Mouse (Mus musculus) stomach, postnatal 0 days (tissue): Measurements from ENCODE around the gene Rab14. TPM values are rescaled to one million over a fixed set of nuclear protein-coding genes. Genes with fewer than 3 reads are reported as not detected.

Experiments
- ATAC-seq: fragments of 200-750 bp; cut with Nextera tagmentation; 2 replicates; pipeline ENCODE4 v1.8.0; 2017; ENCODE audit not compliant: low FRiP score, low TSS enrichment
- DNase-seq: peaks from one replicate; pipeline ENCODE4 v3.0.0-alpha.2; 2016; ENCODE audit warnings: low spot score
- H3K27ac ChIP-seq: fragments of 300-500 bp; sonication (generic); replicated peaks from 2 replicates; pipeline ENCODE4 v1.5.1; 2014; ENCODE audit warnings: mild to moderate bottlenecking, control low read depth
- H3K27me3 ChIP-seq: fragments of 300-500 bp; sonication (generic); 2 replicates; pipeline ENCODE4 v1.6.1; 2014; ENCODE audit warnings: low read length; ENCODE audit not compliant: control insufficient read depth, insufficient read depth
- H3K36me3 ChIP-seq: fragments of 300-500 bp; sonication (generic); 2 replicates; pipeline ENCODE4 v1.6.1; 2014; ENCODE audit warnings: low read length, mixed read lengths; ENCODE audit not compliant: control insufficient read depth, insufficient read depth
- H3K4me1 ChIP-seq: fragments of 300-500 bp; sonication (generic); replicated peaks from 2 replicates; pipeline ENCODE4 v1.6.1; 2014; ENCODE audit warnings: antibody characterized with exemption; ENCODE audit not compliant: control insufficient read depth, insufficient read depth
- H3K4me2 ChIP-seq: fragments of 300-500 bp; sonication (generic); replicated peaks from 2 replicates; pipeline ENCODE4 v1.6.1; 2014; ENCODE audit warnings: low read depth, mild to moderate bottlenecking, control low read depth, moderate library complexity
- H3K4me3 ChIP-seq: fragments of 300-500 bp; sonication (generic); 2 replicates; pipeline ENCODE4 v1.5.1; 2014; ENCODE audit warnings: low read depth, low read length, control low read depth
- H3K9ac ChIP-seq: fragments of 300-500 bp; sonication (generic); 2 replicates; pipeline ENCODE4 v1.6.1; 2014; ENCODE audit warnings: mild to moderate bottlenecking, low read length, control low read depth, mixed read lengths
- H3K9me3 ChIP-seq: fragments of 300-500 bp; sonication (generic); 2 replicates; pipeline ENCODE4 v1.6.1; 2016; ENCODE audit warnings: low read length; ENCODE audit not compliant: control insufficient read depth
- CTCF ChIP-seq: IDR thresholded peaks from 2 replicates; pipeline ENCODE4 v1.5.1; 2016; ENCODE audit warnings: antibody characterized with exemption, low read depth, mild to moderate bottlenecking, moderate library complexity
- EP300 ChIP-seq: optimal IDR thresholded peaks from 2 replicates; pipeline ENCODE3; 2016; ENCODE audit warnings: antibody characterized with exemption
- WGBS: fragments of 180-500 bp; shearing (Covaris S2); extraction: QIAGEN DNeasy Blood & Tissue Kit; methylation state at CpG from one replicate; pipeline ENCODE4 v1.1.7; 2014; 5-methylcytosine and 5-hydroxymethylcytosine counted together
- polyA plus RNA-seq: library from polyadenylated mRNA; unstranded; fragments of >200 nt; fragmentation: Nextera tagmentation; extraction: Ambion mirVana; gene quantifications from 2 replicates; pipeline ENCODE4 v1.2.1, GENCODE M21; 2015

Gene Rab14
- polyA plus RNA-seq, 1 experiment from 2014 or later, result 350 TPM

GRCm38 (mm10) chr2:35157836-35158235, 43.1 kb downstream of the Rab14 start:
- Histone ChIP-seq H3K9ac (no peak overlapping the region), H3K4me3 (no peak overlapping the region), H3K36me3 (peaks cover 30% of the 10 kb centered on the region), H3K4me1 (no peaks in the 10 kb centered on the region), H3K27me3 (no peaks in the 10 kb centered on the region), H3K9me3 (no peaks in the 10 kb centered on the region), H3K27ac (no peak overlapping the region), H3K4me2 (no peak overlapping the region)
- DNase-seq (no peak), ATAC-seq (no peak)
- TF ChIP-seq CTCF (no peak), EP300 (no peak)
- 80% methylated on average over 7 of the region's 7 CpGs for WGBS

GRCm38 (mm10) chr2:35156985-35157384, 43.9 kb downstream of the Rab14 start:
- no peak overlapping the region for H3K27ac ChIP-seq
- H3K4me2 ChIP-seq, result no peak overlapping the region
- ATAC-seq (no peak), DNase-seq (no peak)
- H3K4me1 ChIP-seq, result no peaks in the 10 kb centered on the region
- no peak overlapping the region for H3K9ac ChIP-seq
- WGBS, result 65% methylated on average over 2 of the region's 2 CpGs
- H3K36me3 ChIP-seq, result peaks cover 29% of the 10 kb centered on the region
- TF ChIP-seq CTCF (no peak), EP300 (no peak)
- no peaks in the 10 kb centered on the region for H3K9me3 ChIP-seq
- no peak overlapping the region for H3K4me3 ChIP-seq
- no peaks in the 10 kb centered on the region for H3K27me3 ChIP-seq

- Histone ChIP-seq H3K27me3 (no peaks in the 10 kb centered on the region), H3K9ac (no peak overlapping the region), H3K27ac (no peak overlapping the region), H3K4me2 (no peak overlapping the region), H3K4me3 (no peak overlapping the region), H3K36me3 (peaks cover 41% of the 10 kb centered on the region), H3K9me3 (no peaks in the 10 kb centered on the region), H3K4me1 (no peaks in the 10 kb centered on the region)
- no peak for DNase-seq
- ATAC-seq, result no peak
- 87% methylated on average over 8 of the region's 8 CpGs for WGBS
- TF ChIP-seq CTCF (no peak), EP300 (no peak)
Measured at GRCm38 (mm10) chr2:35153844-35154554, 46.9 kb downstream of the Rab14 start.

DNA sequence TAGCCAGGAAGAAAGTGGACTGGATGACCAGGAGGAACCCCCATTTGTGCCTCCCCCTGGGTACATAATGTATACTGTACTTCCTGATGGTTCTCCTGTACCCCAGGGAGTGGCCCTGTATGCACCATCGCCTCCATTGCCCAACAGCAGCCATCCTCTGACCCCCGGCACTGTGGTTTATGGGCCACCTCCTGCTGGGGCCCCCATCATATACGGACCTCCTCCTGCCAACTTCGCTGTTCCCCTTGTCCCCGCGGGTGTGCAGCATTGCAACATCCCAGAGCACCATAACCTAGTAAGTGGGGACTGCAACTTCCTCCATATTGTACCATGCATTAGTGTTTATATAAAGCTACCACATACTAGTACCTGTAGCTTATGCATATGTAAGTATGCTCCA, 47.7 kb downstream of the Rab14 start:
- H3K4me1 ChIP-seq, result no peaks in the 10 kb centered on the region
- 96% methylated on average over 6 of the region's 6 CpGs for WGBS

GRCm38 (mm10) chr2:35151303-35151882, 49.5 kb downstream of the Rab14 start:
- H3K4me1 ChIP-seq, result no peaks in the 10 kb centered on the region
- WGBS, result 92% methylated on average over 13 of the region's 13 CpGs
- no peak overlapping the region for H3K4me2 ChIP-seq
- no peak overlapping the region for H3K27ac ChIP-seq
- H3K4me3 ChIP-seq, result no peak overlapping the region
- no peaks in the 10 kb centered on the region for H3K9me3 ChIP-seq
- H3K27me3 ChIP-seq, result no peaks in the 10 kb centered on the region
- H3K36me3 ChIP-seq, result peaks cover 49% of the 10 kb centered on the region
- H3K9ac ChIP-seq, result no peak overlapping the region
- DNase-seq (no peak), ATAC-seq (no peak)
- TF ChIP-seq EP300 (no peak), CTCF (no peak)

More for the DNA sequence above, 47.7 kb downstream of the Rab14 start:
- Histone ChIP-seq H3K4me2 (no peak overlapping the region), H3K9ac (no peak overlapping the region), H3K27ac (no peak overlapping the region), H3K9me3 (no peaks in the 10 kb centered on the region), H3K36me3 (peaks cover 45% of the 10 kb centered on the region), H3K4me3 (no peak overlapping the region), H3K27me3 (no peaks in the 10 kb centered on the region)
- TF ChIP-seq CTCF (no peak), EP300 (no peak)
- ATAC-seq (no peak), DNase-seq (no peak)

GRCm38 (mm10) chr2:35148806-35149205, 52.1 kb downstream of the Rab14 start:
- Histone ChIP-seq H3K4me1 (no peaks in the 10 kb centered on the region), H3K9me3 (no peaks in the 10 kb centered on the region), H3K9ac (no peak overlapping the region), H3K4me2 (no peak overlapping the region), H3K4me3 (no peak overlapping the region), H3K27me3 (no peaks in the 10 kb centered on the region), H3K27ac (no peak overlapping the region), H3K36me3 (peaks cover 35% of the 10 kb centered on the region)
- no peak for ATAC-seq
- TF ChIP-seq EP300 (no peak), CTCF (no peak)
- DNase-seq, result no peak
- WGBS, result 91% methylated on average over 10 of the region's 10 CpGs
